In the genomic region with DNA sequence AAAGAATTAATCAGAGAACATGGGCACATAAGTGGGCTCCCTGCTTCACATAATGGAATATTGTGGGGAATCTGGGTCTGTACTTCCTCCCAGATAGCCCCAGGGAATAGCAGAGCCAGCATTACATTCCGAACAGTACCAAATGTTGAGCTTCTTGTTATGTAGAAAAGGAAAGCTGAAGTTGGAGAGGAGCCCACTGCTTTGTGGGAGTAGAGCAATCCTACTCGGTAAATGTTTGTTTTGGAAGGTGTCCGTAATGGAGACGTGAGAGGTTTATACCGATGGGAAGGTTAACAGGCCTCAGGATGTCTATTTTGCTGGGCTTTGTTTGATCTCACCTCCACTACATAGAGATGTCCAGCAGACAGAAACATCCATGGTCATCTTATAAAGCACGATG, we compare ENCODE assay signal across 31 mouse cellular contexts.
A peak's percentile ranks its signal among the peaks of the same experiment; 100 is the strongest.
DNase-seq lines count a peak whose midpoint lies in the region; ATAC-seq and TF ChIP-seq lines count a peak whose summit lies in the region.
"Had no signal": no experiment of that assay in that cellular context is flagged by ENCODE, and none has a peak within 500 bp of the region (broad histone marks: within the 10 kb centered on the region; RNA-seq: fewer than 3 reads in every experiment).

No protein-coding gene starts in this region.

- H3K4me1 ChIP-seq in embryonic facial prominence, embryonic 14.5 days (ENCODE audit: control insufficient read depth, insufficient read depth, low read length): no peaks in the 10 kb centered on the region
- no peaks in the 10 kb centered on the region for H3K4me1 ChIP-seq in embryonic facial prominence, embryonic 10.5 days
- no peaks in the 10 kb centered on the region for H3K4me1 ChIP-seq in heart, embryonic 12.5 days (replicated peaks)
- no peaks in the 10 kb centered on the region for H3K4me1 ChIP-seq in lung, embryonic 14.5 days (ENCODE audit: insufficient read depth)
- no peaks in the 10 kb centered on the region for H3K4me1 ChIP-seq in lung, adult 2 months (ENCODE audit: control insufficient read depth, insufficient read depth, low read length)
- H3K4me1 ChIP-seq: embryonic facial prominence, embryonic 15.5 days; forebrain, embryonic 15.5 days; heart, embryonic 10.5 days; hindbrain, embryonic 12.5 days; intestine, embryonic 15.5 days; midbrain, embryonic 13.5 days; neural tube, embryonic 13.5 days had no signal

- no peaks in the 10 kb centered on the region for H3K27me3 ChIP-seq in embryonic facial prominence, embryonic 14.5 days (replicated peaks; ENCODE audit: control insufficient read depth, insufficient read depth, low read length)
- H3K27me3 ChIP-seq in embryonic facial prominence, embryonic 10.5 days (replicated peaks; ENCODE audit: low read depth, poor library complexity, severe bottlenecking): no peaks in the 10 kb centered on the region
- no peaks in the 10 kb centered on the region for H3K27me3 ChIP-seq in heart, embryonic 12.5 days (replicated peaks)
- H3K27me3 ChIP-seq in lung, embryonic 14.5 days (ENCODE audit: insufficient read depth, low read length): no peaks in the 10 kb centered on the region
- H3K27me3 ChIP-seq: embryonic facial prominence, embryonic 15.5 days; forebrain, embryonic 15.5 days; hindbrain, embryonic 12.5 days; intestine, embryonic 15.5 days; midbrain, embryonic 13.5 days; neural tube, embryonic 13.5 days; Patski had no signal

- no peak overlapping the region for H3K9ac ChIP-seq in embryonic facial prominence, embryonic 14.5 days (ENCODE audit: low read depth, low read length)
- no peak overlapping the region for H3K9ac ChIP-seq in heart, embryonic 12.5 days
- no peak overlapping the region for H3K9ac ChIP-seq in lung, embryonic 14.5 days
- H3K9ac ChIP-seq: embryonic facial prominence, embryonic 15.5 days; forebrain, embryonic 15.5 days; hindbrain, embryonic 12.5 days; intestine, embryonic 15.5 days; midbrain, embryonic 13.5 days; neural tube, embryonic 13.5 days had no signal

- 51% methylated on average over 6 of the region's 6 CpGs for WGBS in embryonic facial prominence, embryonic 14.5 days
- 72% methylated on average over 6 of the region's 6 CpGs for WGBS in embryonic facial prominence, embryonic 10.5 days
- 67% methylated on average over 6 of the region's 6 CpGs for WGBS in heart, embryonic 12.5 days
- WGBS in lung, embryonic 14.5 days: 39% methylated on average over 6 of the region's 6 CpGs
- WGBS in lung, adult 2 months: 46% methylated on average over 6 of the region's 6 CpGs
- 24% methylated on average over 6 of the region's 6 CpGs for WGBS in large intestine, adult 2 months

- TF ChIP-seq POLR2A in lung, adult 2 months (IDR thresholded peaks at IDR 0.05; ENCODE audit: borderline replicate concordance, extremely low read depth, low read depth, low read length): no peak

- TF ChIP-seq CTCF in lung, embryonic 14.5 days (IDR thresholded peaks at IDR 0.05; ENCODE audit: low read depth): no peak
- TF ChIP-seq CTCF in lung, adult 2 months (IDR thresholded peaks at IDR 0.05; ENCODE audit: insufficient read depth, low read length): no peak

- H3K36me3 ChIP-seq in embryonic facial prominence, embryonic 14.5 days (ENCODE audit: control insufficient read depth, insufficient read depth, low read length): no peaks in the 10 kb centered on the region
- H3K36me3 ChIP-seq in embryonic facial prominence, embryonic 10.5 days (replicated peaks): no peaks in the 10 kb centered on the region
- no peaks in the 10 kb centered on the region for H3K36me3 ChIP-seq in heart, embryonic 12.5 days
- H3K36me3 ChIP-seq in lung, embryonic 14.5 days (ENCODE audit: insufficient read depth): no peaks in the 10 kb centered on the region
- H3K36me3 ChIP-seq: embryonic facial prominence, embryonic 15.5 days; forebrain, embryonic 15.5 days; G1E; heart, embryonic 10.5 days; hindbrain, embryonic 12.5 days; intestine, embryonic 15.5 days; midbrain, embryonic 13.5 days; neural tube, embryonic 13.5 days had no signal

- H3K27ac ChIP-seq in embryonic facial prominence, embryonic 14.5 days (replicated peaks; ENCODE audit: low read depth, low read length): no peak overlapping the region
- H3K27ac ChIP-seq in embryonic facial prominence, embryonic 10.5 days (replicated peaks): no peak overlapping the region
- H3K27ac ChIP-seq in heart, embryonic 12.5 days (ENCODE audit: poor library complexity, severe bottlenecking): no peak overlapping the region
- H3K27ac ChIP-seq in lung, embryonic 14.5 days (ENCODE audit: low read depth): no peak overlapping the region
- H3K27ac ChIP-seq: embryonic facial prominence, embryonic 15.5 days; forebrain, embryonic 15.5 days; gastrocnemius, adult 2 months; heart, embryonic 10.5 days; hindbrain, embryonic 12.5 days; hindbrain, postnatal 0 days; intestine, embryonic 15.5 days; macrophage; midbrain, embryonic 13.5 days; neural tube, embryonic 13.5 days had no signal

- H3K4me2 ChIP-seq in embryonic facial prominence, embryonic 14.5 days (ENCODE audit: low read depth, low read length): no peak overlapping the region
- H3K4me2 ChIP-seq in heart, embryonic 12.5 days: no peak overlapping the region
- no peak overlapping the region for H3K4me2 ChIP-seq in lung, embryonic 14.5 days
- H3K4me2 ChIP-seq: embryonic facial prominence, embryonic 15.5 days; forebrain, embryonic 15.5 days; hindbrain, embryonic 12.5 days; intestine, embryonic 15.5 days; midbrain, embryonic 13.5 days; neural tube, embryonic 13.5 days had no signal

- H3K4me3 ChIP-seq in embryonic facial prominence, embryonic 14.5 days (ENCODE audit: low read depth, low read length): no peak overlapping the region
- no peak overlapping the region for H3K4me3 ChIP-seq in embryonic facial prominence, embryonic 10.5 days
- H3K4me3 ChIP-seq in heart, embryonic 12.5 days: no peak overlapping the region
- H3K4me3 ChIP-seq in lung, embryonic 14.5 days (ENCODE audit: low read depth, low read length): no peak overlapping the region
- H3K4me3 ChIP-seq in lung, adult 2 months (replicated peaks; ENCODE audit: extremely low read depth, low read depth, low read length): no peak overlapping the region
- H3K4me3 ChIP-seq: embryonic facial prominence, embryonic 15.5 days; forebrain, embryonic 15.5 days; gastrocnemius, adult 2 months; heart, embryonic 10.5 days; hindbrain, embryonic 12.5 days; intestine, embryonic 15.5 days; midbrain, embryonic 13.5 days; neural tube, embryonic 13.5 days had no signal

- DNase-seq in embryonic facial prominence, embryonic 14.5 days (ENCODE audit: low spot score): peak; percentile 67
- no peak for DNase-seq in embryonic facial prominence, embryonic 10.5 days (ENCODE audit: low spot score)
- DNase-seq in heart, postnatal 10 days: peak; percentile 7 to 11
- peak; percentile 33 for DNase-seq in lung, embryonic 14.5 days
- DNase-seq in lung, adult 2 months: no peak
- DNase-seq in large intestine, adult 2 months (ENCODE audit: low read depth, low spot score): peak; percentile 14
- DNase-seq in B cell, adult 2 months: no peak
- DNase-seq: adrenal gland, postnatal 10 days; cerebellum, adult 11-12 months; cerebellum, adult 9-11 months; gastrocnemius, adult 2 months; gastrocnemius, postnatal 36 days; heart, postnatal 14 days; kidney, adult 2 months; kidney, postnatal 10 days; layer of hippocampus, adult 9-11 months; liver; thymus, adult 2 months; thymus, postnatal 36 days had no signal

- no peaks in the 10 kb centered on the region for H3K9me3 ChIP-seq in embryonic facial prominence, embryonic 14.5 days (ENCODE audit: control insufficient read depth, low read length)
- no peaks in the 10 kb centered on the region for H3K9me3 ChIP-seq in embryonic facial prominence, embryonic 10.5 days
- H3K9me3 ChIP-seq in heart, embryonic 12.5 days (replicated peaks): peaks cover 6% of the 10 kb centered on the region; the same call in 1 of the 2 replicates
- H3K9me3 ChIP-seq in lung, embryonic 14.5 days (ENCODE audit: low read depth, low read length): no peaks in the 10 kb centered on the region
- H3K9me3 ChIP-seq: embryonic facial prominence, embryonic 15.5 days; forebrain, embryonic 15.5 days; G1E; heart, embryonic 10.5 days; hindbrain, embryonic 12.5 days; intestine, embryonic 15.5 days; midbrain, embryonic 13.5 days; neural tube, embryonic 13.5 days had no signal

- intact Hi-C loops in heart, postnatal 10 days (cut with DNase I): no loop called here

- ATAC-seq in embryonic facial prominence, embryonic 14.5 days (ENCODE audit: low read depth): no peak; the same call in 1 of the 2 replicates
- no peak for ATAC-seq in heart, embryonic 12.5 days (ENCODE audit: insufficient number of reproducible peaks, low FRiP score)
- ATAC-seq in lung, embryonic 14.5 days (ENCODE audit: insufficient read depth): no peak
- ATAC-seq: forebrain, embryonic 15.5 days; hindbrain, postnatal 0 days; intestine, embryonic 15.5 days; midbrain, embryonic 13.5 days; Patski had no signal

Comparison
In these comparisons a context has a peak if more than half of its experiments do, and no peak if none do; other contexts are left out.
1. DNase-seq: peak in embryonic facial prominence, embryonic 14.5 days (single experiment), heart, postnatal 10 days (2 of 2), lung, embryonic 14.5 days (single experiment) and large intestine, adult 2 months (single experiment); none in embryonic facial prominence, embryonic 10.5 days (single experiment), lung, adult 2 months (single experiment) and B cell, adult 2 months (0 of 2).